Mouse (Mus musculus): ENCODE measurements around the gene Atp1b2.

Atp1b2 gene

GRCm38 (mm10) chr11:69579128-69580017, 26.4 kb downstream of the Atp1b2 start:
- peak; percentile 97 for DNase-seq

GRCm38 (mm10) chr11:69578301-69578700, 27.4 kb downstream of the Atp1b2 start:
- DNase-seq, result no peak

- DNase-seq, result no peak
These were observed 29.4 kb downstream of the Atp1b2 start for GRCm38 (mm10) chr11:69576307-69576706.

- DNase-seq, result peak; percentile 45
These were observed 30.5 kb downstream of the Atp1b2 start for GRCm38 (mm10) chr11:69575220-69575619.

GRCm38 (mm10) chr11:69565131-69565530, 40.6 kb downstream of the Atp1b2 start:
- peak; percentile 37 for DNase-seq

GRCm38 (mm10) chr11:69564391-69564790, 41.4 kb downstream of the Atp1b2 start:
- no peak for DNase-seq

GRCm38 (mm10) chr11:69563373-69563772, 42.4 kb downstream of the Atp1b2 start:
- DNase-seq, result no peak

- DNase-seq, result no peak
These were observed 44.6 kb downstream of the Atp1b2 start for GRCm38 (mm10) chr11:69560896-69561854.

GRCm38 (mm10) chr11:69559851-69560765, 45.6 kb downstream of the Atp1b2 start, which contains the start of gene Efnb3:
TSS of gene Efnb3 (minus strand) at chr11:69560205.
- peak; percentile 64 for DNase-seq

- no peak for DNase-seq
These were observed 46.6 kb downstream of the Atp1b2 start for GRCm38 (mm10) chr11:69559183-69559582.

GRCm38 (mm10) chr11:69558756-69559155, 47.0 kb downstream of the Atp1b2 start:
- DNase-seq, result no peak

- DNase-seq, result no peak
These were observed 48.3 kb downstream of the Atp1b2 start for GRCm38 (mm10) chr11:69557381-69557958.

- DNase-seq, result no peak
These were observed 51.1 kb downstream of the Atp1b2 start for GRCm38 (mm10) chr11:69554539-69555140.

GRCm38 (mm10) chr11:69553341-69553721, 52.4 kb downstream of the Atp1b2 start:
- DNase-seq, result no peak

- no peak for DNase-seq
These were observed 53.0 kb downstream of the Atp1b2 start for GRCm38 (mm10) chr11:69552622-69553340.

- DNase-seq, result no peak
These were observed 54.4 kb downstream of the Atp1b2 start for GRCm38 (mm10) chr11:69551310-69551709.

Data from lung, postnatal 10 days (tissue).